Mouse (Mus musculus): Measurements from ENCODE around the gene Kdm6b.
A peak's percentile ranks its signal among the peaks of the same experiment; 100 is the strongest.

Gene Kdm6b

DNA sequence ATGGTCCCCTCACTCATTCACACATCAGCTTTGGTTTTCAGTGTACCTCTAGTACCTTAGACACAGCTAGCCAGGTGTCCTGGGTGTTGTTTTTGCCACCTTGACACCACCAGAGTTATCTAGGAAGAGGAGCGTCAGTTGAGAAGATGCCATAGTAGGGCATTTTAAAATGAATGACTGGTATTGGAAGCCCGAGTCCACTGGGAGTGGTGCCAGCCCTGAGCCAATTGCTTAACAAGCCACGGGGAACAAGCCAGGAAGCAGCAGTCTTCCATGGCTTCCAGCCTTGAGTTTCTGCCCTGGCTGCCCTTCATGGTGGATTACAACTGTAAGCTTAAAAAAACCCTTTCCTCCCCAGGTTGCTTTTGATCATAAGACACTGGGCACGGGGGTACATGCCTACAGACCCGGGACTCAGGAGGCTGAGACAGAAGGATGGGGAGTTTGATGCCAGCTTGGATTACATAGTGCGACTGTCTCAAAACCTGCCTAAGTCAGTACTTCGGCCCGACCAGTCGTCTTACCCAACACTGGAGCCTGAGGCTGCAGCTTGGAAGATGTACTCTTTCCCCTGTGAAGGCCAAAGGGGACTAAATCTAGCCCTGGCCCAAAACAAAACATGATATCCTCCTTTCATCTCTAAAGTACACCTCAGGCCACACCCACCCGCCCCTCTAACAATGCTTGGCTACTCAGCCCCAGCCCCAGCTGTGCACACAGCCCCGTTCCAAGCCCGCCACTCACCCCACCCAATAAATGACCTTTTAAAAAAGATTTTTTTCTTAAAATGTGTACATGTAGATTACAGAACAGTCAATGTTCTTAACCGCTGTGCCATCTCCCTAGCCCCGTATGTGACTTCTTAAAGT lies 23.7 kb downstream of the Kdm6b start:
- DNase-seq (ENCODE audit: low spot score in 2 of 2), result no peak

DNA sequence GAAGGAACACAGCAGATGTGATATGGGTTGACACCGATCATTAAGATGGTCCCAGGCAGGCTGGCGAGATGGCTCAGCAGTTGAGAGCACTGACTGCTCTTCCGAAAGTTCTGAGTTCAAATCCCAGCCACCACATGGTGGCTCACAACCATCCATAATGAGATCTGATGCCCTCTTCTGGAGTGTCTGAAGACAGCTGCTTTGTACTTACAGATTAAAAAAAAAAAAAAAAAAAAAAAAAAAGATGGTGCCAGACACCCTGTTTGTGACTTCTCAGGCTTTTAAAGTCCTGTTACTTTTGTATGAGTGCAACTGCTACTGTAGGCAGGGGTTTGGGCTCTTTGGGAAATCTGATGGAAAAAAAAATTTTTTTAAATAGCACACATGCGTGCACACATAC lies 24.8 kb downstream of the Kdm6b start:
- no peak for DNase-seq (ENCODE audit: low spot score in 2 of 2)

DNA sequence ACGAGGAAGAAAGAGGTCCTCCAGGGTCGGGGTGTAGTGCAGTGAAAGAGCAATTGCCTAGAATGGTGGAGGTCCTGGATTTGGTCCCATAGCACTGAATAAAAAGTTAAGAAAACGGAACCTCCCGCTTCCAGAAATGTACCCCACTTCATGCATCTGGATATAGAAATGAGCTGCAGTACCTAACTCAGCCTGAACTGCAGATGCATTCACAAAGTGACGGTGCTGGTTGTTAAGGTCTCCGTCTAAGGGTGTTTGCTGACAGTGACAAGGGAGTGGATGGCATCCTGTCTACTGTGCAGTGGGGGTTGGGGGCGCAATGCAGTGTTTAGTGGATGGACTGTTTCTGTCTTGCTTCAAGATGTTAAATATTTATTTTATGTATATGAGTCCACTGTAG lies 26.7 kb downstream of the Kdm6b start:
- DNase-seq (ENCODE audit: low spot score in 2 of 2), result no peak

DNA sequence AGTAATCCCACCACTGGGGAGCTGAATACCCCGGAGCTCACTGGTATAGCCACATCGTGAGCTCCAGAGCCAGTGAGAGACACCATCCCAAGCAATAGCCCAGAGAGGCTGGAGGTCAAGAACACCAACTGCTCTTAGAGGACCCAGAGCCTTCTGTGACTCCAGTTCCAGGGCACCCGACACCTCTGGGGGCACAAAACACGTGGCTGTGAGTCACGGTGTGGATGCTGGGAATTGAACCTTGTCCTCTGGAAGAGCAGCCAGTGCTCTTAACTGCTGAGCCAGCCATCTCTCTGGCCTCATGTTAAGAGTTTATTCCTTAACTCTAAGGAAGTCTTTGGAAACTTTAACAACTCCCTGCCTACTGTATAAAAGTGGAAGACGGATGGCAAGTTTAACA lies 28.5 kb downstream of the Kdm6b start:
- no peak for DNase-seq (ENCODE audit: low spot score in 2 of 2)

DNA sequence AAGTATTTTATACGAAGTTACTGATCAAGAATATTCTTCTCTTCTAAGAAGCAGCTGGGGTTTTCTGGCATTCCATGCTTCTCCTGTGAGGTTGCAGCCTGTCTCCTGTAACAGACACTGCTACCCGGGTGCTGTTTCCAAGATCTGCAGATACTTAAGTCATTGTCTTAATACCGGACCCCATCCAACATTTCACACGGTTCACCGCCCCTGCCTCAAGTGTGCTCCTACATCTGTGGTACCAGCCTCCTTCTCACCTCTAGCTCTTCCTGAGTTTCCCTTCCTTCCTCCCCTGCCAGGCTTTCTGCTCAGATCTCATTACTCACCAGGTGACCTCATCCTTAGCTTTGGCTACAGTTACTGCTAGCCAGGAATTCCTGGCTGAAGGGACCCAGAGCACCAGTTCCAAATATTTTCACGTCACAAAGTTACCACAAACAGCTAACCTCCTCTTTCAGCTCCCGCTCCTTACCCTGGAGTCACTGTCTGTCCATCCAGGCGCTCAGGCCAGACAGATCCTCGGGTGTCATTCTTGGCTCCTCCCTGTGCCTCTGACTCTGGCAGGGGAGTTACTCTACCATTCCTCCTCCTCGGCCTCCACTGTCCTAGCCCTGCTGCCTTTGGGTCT lies 30.9 kb downstream of the Kdm6b start:
- no peak for DNase-seq (ENCODE audit: low spot score in 2 of 2)

DNA sequence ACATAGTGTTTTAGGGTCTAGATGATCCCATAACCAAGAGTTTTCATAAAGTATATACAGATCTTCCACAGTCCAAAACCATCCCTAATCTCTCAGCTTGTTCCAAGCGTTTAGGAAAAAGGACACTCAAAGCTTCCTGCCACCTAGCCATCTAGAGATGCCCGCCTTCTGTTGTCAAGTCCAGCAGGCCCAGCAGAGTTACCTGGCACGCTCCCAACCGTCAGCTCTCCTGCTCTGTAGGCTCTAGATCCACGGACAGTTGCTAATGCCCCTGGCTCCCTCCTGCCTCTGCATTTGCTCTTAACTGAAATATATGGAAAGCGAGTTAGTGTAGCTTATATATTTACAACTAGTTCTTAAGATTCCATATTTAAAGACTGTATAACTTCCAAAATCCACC lies 32.1 kb downstream of the Kdm6b start:
- DNase-seq (ENCODE audit: low spot score in 2 of 2), result no peak

DNA sequence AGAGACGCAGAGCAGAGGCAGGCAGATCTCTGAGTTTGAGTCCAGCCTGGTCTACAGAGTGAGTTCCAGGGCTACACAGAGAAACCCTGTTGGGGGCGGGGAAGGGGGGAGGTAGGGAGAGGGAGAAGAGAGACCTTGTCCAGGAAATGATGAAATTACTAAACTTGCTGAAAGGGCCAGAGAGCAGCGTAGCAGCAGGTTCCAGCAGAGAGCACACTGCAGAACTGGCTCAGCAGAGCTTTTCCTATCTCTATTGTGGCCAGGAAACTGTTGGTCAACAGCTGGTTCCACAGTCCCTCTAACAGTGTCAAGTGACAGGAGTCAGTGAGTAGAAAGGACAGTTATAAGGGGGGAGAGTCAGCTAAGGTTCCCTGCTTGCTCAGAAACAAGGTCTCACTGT lies 33.9 kb downstream of the Kdm6b start:
- no peak for DNase-seq (ENCODE audit: low spot score in 2 of 2)

DNA sequence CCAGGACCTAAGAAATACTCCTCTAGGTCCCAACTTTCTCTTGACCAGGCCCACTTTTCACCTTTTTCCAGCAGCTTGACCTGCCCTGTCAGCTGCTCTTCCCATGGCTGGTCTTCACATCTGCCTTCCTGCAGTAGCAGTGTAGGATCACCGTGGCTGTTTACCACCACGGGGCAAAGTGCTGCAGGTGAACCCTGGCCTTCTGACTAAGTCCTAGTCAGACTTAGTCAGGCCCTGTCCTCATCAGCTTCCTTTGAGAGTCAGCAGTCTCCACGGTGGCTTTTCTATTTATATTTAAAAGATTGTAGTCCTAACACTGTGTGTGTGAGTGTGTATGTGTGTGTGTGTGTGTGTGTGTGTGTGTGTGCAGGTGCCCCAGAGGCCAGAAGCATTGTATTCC lies 35.7 kb downstream of the Kdm6b start:
- no peak for DNase-seq (ENCODE audit: low spot score in 2 of 2)

DNA sequence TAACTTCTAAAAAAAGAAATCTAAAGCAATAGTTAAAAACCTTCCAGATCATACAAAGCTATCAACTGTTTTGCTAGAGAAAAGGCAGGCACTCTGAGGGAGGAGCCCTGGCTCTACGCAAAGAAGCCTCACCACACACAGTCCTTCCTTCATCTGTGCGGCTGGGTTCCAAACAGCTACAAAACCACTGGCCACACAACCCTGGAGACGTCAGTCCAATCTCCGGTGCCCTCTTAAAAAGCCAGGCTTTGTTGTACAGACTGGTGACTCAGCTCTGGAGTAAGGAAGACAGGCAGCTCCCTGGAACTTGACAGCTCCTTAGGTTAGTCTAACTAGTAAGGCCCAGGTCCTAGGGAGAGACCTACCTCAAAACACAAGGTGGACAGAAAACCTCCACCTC lies 37.8 kb downstream of the Kdm6b start:
- DNase-seq (ENCODE audit: low spot score in 2 of 2), result no peak

DNA sequence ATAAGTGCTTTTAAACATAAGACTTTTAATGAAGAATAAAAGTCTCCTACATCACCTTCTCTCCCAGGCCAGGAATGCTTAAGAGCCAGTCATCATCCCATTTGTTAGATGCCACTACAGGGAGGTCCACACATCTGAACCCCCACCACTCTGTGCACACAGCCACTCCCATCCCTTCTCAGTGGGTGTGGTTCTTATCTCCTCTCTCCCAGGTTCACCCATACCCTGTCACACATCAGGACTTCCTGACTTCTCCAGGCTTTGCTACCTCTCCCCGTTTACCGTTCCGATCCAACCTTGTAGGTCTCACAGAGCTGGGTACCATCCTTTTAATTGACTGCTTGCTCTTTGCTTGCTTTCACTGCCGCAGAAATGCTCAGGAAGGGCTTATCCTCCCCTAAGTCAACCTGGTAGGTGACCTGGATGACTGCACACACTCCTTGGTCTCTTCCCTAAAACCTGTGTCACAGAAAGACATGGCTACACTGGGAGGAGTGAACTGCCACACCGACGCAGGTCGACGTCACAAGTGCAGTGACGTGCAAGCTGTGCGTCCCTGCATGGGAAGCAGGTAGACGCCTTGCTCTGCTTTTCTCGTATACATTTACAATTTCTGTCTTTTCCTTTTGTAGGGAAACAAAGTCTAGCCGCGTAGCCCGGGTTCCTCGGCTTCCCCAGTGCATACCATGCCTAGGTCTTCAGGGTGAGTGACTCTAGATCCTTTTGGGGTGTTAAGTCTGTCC lies 40.1 kb downstream of the Kdm6b start:
- no peak for DNase-seq (ENCODE audit: low spot score in 2 of 2)

DNA sequence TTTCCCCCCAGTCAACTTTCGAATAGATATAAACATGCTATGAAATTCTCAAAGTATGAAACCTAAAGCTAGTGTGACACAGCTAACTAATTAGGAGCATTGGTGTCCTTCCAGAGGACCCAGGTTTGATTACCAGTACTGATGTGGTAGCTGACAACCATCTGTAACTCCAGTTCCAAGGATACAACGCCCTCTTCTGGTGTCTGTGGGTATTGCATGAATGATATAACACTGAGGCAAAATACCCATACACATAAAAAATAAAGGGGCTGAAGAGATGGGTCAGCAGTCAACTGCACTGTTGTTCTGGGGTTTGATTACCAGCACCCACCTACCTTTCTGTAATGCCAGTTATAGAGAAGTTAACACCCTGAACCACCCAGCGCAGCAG lies 40.7 kb downstream of the Kdm6b start:
- DNase-seq (ENCODE audit: low spot score in 2 of 2), result no peak

DNA sequence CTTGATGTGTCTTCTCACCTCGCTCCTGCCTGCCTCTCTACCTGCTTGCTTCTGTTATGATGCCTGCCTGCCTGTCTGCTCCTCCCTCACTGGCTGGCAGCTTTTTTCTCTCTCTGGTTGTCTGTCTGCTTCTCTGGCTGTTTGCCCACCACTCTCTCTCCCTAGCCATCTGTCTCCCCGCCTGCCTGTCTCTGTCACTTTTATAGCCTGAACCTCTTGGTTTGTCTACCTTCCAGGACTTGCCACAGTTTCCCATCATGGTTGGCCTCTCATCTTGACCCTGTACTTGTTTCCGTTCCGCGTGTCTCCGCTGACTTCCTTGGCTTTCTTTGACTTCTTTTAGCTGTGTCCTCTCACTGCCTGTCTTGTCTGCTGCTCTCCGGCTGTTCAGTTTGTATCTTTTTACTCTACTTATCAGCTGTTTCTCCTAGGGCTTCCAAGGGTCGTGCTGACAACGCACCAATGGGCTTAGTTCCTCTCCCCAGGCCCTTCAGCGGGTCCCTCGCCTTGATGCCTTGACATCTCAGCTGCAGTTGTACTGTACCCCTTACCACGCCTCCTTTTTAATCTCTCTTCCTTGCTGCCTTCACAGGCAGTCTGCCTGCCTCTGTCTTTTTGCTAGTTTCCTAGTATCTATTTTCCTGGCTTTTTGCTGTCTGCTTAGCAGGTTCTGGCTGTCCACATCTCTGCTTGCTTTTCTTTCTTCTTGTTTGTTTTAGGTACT lies 41.3 kb downstream of the Kdm6b start:
- no peak for DNase-seq (ENCODE audit: low spot score in 2 of 2)

DNA sequence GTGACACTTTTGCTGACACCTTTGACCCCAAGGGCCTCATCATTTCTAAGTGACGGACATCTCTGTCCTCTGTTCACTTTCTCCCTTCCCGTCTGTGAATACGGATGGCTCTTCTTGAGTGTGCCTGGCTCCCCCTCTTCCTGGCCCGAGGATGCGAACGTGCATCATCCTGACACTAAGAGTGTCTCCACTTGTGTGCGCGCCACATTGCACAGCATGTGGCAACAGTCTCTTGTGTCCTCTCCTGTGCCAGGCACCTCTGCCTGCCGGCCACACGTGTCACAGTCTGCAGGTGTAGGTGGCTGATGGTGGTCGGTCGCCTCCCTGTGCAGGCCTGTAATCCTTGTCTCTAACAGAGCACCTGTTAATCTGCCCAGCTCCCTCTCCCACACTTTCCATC lies 41.9 kb downstream of the Kdm6b start:
- no peak for DNase-seq (ENCODE audit: low spot score in 2 of 2)

DNA sequence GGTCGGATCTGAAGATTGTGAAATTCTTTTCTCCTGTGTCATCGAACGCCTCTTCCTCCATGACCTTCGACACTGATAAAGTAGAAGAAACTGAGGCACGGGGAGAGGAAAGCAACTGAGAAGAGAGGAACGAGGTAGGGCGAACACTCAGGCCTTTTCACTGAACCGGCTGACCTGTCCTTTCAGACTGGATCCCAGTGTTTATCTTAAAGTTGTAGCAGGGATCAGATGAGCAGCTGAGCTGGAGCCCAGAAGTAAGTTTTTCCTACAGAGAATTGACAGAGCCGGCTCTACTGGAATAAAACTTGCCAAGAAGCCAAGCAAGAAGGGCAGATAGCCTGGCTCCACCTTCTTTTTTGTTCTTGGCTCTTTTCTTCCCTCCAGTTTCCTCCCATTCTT lies 42.7 kb downstream of the Kdm6b start:
- no peak for DNase-seq (ENCODE audit: low spot score in 2 of 2)

DNA sequence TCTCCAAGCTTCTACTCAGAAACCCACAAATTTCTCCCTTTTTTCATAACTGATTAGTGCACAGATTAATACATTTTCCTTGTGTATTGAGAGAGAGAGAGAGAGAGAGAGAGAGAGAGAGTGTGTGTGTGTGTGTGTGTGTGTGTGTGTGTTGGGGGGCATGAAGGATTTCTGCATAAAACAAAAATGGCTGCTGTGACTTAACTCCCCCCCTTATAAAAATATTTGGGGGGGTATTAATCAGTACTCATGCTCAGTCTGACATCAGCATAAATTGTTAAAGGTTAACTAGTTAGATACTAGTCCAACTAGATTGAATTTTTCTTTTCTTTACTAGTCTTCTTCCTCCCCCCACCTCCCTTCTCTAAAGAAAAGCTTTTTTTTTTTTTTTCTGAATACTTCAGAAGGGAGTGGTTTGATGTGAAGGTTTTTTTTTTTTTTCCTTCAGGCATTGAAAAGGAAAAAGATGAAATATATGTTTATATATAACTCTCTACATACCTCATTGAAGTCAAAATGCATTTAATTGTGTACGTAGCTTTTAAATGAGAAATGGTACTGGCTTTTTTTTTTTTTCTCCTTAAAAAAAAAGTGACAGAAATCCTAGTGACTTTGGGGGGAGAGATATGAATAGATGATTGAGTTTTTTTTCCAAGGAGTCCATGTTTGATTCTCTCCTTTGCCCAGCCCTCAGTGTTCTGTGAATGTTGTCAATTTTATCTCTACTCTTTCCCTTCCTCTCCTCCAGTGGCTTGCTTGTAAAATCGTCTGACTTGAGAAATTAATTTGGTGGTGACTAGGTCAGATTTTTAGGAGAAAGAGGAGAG lies 43.3 kb downstream of the Kdm6b start:
- no peak for DNase-seq (ENCODE audit: low spot score in 2 of 2)

DNA sequence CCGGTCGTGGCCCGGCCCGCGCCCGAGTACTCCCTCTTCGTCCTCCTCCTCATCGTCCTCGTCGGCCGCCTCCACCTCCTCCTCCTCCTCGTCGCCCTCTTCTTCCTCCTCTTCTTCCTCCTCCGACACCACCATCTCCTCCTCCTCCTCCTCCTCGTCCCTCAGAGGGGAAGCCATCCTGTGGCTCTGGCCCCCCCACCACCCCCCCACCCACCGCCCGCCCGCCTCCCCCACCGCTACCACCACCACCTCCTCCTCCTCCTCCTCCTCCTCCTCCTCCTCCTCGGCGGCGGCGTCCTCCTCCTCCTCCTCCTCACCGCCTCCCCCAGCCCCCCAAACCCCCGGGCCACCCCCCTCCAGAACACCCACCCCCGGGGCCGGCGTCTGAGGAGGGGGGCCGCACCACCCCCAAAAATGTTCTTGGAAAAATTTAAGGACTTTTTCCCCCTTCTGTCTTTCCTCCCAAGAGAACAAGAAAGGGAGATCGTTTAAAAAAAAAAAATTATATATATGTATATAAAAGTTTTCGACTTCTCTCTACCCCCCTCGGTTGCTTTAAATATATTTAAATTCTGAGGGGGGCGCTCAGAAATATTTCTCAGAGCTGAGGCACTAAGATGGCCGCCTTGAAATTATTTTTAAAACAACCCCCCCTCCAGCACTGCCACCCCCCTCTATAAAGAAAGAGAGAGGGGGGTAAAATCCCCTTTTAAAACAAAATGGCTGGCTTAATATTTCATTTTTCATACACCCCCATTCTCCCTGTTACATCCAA lies 44.1 kb downstream of the Kdm6b start, which contains the start of gene Chd3:
Gene Chd3, minus strand, starts transcription at position 192 of the 775 bp plus-strand sequence.
- no peak for DNase-seq (ENCODE audit: low spot score in 2 of 2)

DNA sequence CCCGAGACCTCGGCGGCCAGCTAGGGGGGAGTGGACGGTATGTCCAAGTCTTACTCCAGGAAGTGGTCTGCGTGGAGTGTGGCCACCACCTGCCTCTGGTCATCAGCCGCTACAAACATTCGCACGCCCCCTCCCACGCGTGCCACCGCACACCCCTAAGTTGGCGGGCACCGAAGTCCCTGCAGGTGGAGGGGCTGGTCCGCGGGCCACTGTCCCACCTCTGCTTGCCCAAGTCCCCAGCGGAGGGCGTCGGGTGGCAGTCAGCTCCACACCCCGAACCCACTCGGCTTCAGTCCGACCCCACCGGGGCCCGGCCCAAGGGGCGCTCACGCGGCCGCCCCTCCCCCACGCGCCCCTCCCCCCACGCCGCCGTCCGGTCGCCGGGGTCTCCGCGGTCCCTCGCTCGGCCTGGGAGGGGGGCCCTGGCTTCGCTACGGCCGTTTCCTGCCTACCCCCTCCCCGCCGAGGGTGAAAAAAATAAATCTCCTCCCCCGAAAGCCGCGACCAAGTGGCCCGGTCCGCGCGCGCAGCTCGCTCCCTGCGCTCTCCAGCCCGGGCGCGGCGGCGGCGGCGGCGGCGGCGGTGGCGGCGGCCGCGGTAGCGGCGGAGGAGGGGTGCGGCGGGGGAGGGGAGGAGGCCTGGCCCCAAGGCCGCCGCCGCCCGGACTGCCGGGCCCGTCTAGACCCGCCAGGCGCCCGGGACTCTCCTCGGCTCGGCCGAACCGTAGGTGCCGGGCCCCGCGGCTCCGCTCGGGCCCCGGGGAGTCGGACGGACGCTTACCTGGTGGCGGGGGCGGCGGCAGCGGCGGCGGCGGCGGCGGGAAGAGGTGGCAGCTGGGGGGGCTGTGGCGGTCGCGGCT lies 44.9 kb downstream of the Kdm6b start:
- DNase-seq (ENCODE audit: low spot score in 2 of 2), result peak in 1 of 2 experiments; percentile 43

DNA sequence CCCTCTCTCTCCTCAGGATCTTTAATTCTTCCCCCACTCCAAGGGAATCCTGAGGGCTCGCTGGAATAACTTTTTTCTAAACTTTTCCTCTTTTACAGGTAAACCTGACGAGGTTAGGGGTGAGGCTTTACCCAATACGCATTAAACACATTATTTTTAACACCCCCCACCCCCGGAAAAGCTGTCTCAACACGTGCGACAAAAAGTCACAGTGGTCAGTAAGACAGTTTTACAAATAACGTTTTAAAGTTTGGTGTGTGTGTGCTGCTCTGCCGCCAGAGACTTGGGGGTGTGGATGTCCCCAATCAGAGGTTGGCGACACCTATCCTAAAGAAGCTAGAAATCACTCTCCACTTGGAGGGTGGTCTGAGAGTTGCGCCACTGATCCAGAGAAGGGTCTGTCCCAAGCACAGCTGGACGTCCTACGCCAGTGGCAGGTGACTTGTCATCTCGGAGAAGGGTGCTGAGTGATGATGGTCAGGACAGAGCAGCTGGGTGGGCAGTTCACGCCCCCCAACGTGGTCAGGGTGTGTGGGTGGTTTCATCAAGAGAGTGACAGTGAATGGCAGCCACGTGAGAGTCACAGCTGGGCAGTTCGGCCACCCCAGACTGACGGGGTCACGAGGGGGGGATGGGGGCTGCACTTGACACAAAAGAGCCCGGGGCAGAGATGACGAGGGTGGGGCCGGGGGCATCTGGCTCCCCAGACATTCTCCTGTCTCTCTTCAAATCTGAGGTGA lies 45.7 kb downstream of the Kdm6b start:
- DNase-seq (ENCODE audit: low spot score in 2 of 2), result no peak
